Mouse (Mus musculus) lung, embryonic 16.5 days (tissue): ENCODE results near the gene Anapc7. TPM values are rescaled to one million over a fixed set of nuclear protein-coding genes. Genes with fewer than 3 reads are reported as not detected.
"Not testable (repeated sequence)": the region's sequence is repeated elsewhere in the genome, so short reads cannot be mapped to it uniquely, and the experiment has no call there.

ENCODE experiments used
- ATAC-seq: fragments of 200-750 bp; cut with Nextera tagmentation; 2 replicates; pipeline ENCODE4 v1.8.0; 2017; ENCODE audit warnings: low read depth, mild to moderate bottlenecking, moderate library complexity
- H3K27ac ChIP-seq: fragments of 300-500 bp; sonication (generic); 2 replicates; pipeline ENCODE4 v1.5.1; 2014; ENCODE audit warnings: mild to moderate bottlenecking, control low read depth, low read length
- H3K27me3 ChIP-seq: fragments of 300-500 bp; sonication (generic); 2 replicates; pipeline ENCODE4 v1.6.1; 2014; ENCODE audit warnings: low read depth, low read length, mixed read lengths; ENCODE audit not compliant: control insufficient read depth, insufficient read depth
- H3K36me3 ChIP-seq: fragments of 300-500 bp; sonication (generic); 2 replicates; pipeline ENCODE4 v1.6.1; 2014; ENCODE audit warnings: low read length; ENCODE audit not compliant: control insufficient read depth, insufficient read depth
- H3K4me1 ChIP-seq: fragments of 300-500 bp; sonication (generic); replicated peaks from 2 replicates; pipeline ENCODE4 v1.6.1; 2014; ENCODE audit warnings: low read length, mixed read lengths; ENCODE audit not compliant: control insufficient read depth, insufficient read depth
- H3K4me2 ChIP-seq: fragments of 300-500 bp; sonication (generic); 2 replicates; pipeline ENCODE4 v1.6.1; 2014; ENCODE audit warnings: low read depth, low read length, control low read depth
- H3K4me3 ChIP-seq: fragments of 300-500 bp; sonication (generic); 2 replicates; pipeline ENCODE4 v1.5.1; 2014; ENCODE audit warnings: mild to moderate bottlenecking, low read length, control low read depth
- H3K9ac ChIP-seq: fragments of 300-500 bp; sonication (generic); 2 replicates; pipeline ENCODE4 v1.6.1; 2014; ENCODE audit warnings: low read length, control low read depth
- H3K9me3 ChIP-seq: fragments of 300-500 bp; sonication (generic); 2 replicates; pipeline ENCODE4 v1.6.1; 2016; ENCODE audit warnings: low read length; ENCODE audit not compliant: control insufficient read depth
- WGBS: fragments of 180-500 bp; shearing (Covaris S2); extraction: QIAGEN DNeasy Blood & Tissue Kit; methylation state at CpG from one replicate; pipeline ENCODE4 v1.1.7; 2014; 5-methylcytosine and 5-hydroxymethylcytosine counted together
- polyA plus RNA-seq: library from polyadenylated mRNA; unstranded; fragments of >200 nt; fragmentation: Nextera tagmentation; extraction: Ambion mirVana; gene quantifications from 2 replicates; pipeline ENCODE4 v1.2.1, GENCODE M21; 2015

Anapc7 gene
- polyA plus RNA-seq, 1 experiment from 2014 or later: 44.0 TPM

GRCm38 (mm10) chr5:122453188-122453587 lies 31.7 kb downstream of the Anapc7 start:
- WGBS: 73% methylated on average over 6 of the region's 6 CpGs
- Histone ChIP-seq H3K4me1 (no peaks in the 10 kb centered on the region), H3K9ac (no peak overlapping the region), H3K36me3 (peaks cover 38% of the 10 kb centered on the region), H3K27me3 (no peaks in the 10 kb centered on the region), H3K27ac (no peak overlapping the region), H3K4me3 (no peak overlapping the region), H3K9me3 (no peaks in the 10 kb centered on the region), H3K4me2 (no peak overlapping the region)
- no peak for ATAC-seq

GRCm38 (mm10) chr5:122454442-122454841 lies 32.9 kb downstream of the Anapc7 start:
- no peak overlapping the region for H3K27ac ChIP-seq

DNA sequence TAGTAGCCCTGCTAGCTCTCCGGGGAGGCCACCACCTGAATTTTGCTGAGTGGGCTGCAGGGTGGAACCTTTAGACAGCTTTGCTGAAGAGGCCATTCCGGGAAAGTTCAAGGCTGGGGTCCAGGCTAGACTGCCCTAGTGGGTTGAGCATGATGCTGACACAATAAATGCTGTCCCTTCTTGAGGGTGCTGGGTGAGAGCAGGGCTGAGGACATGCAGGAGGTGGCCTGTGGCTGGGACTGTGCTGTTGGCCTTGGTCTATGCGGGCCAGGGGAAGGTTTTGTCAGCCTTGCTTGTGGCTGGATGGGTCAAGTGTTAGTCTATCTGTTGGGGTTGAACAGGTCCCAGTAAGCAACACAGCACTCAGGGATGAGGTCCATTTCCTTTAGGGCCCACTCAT lies 33.4 kb downstream of the Anapc7 start:
- Histone ChIP-seq H3K27ac (no peak overlapping the region), H3K4me1 (no peaks in the 10 kb centered on the region), H3K36me3 (peaks cover 53% of the 10 kb centered on the region), H3K9ac (no peak overlapping the region), H3K9me3 (no peaks in the 10 kb centered on the region), H3K4me3 (no peak overlapping the region), H3K27me3 (no peaks in the 10 kb centered on the region), H3K4me2 (no peak overlapping the region)
- 93% methylated on average over 3 of the region's 3 CpGs for WGBS
- ATAC-seq: no peak

More at GRCm38 (mm10) chr5:122454442-122454841, 32.9 kb downstream of the Anapc7 start:
- Histone ChIP-seq H3K36me3 (peaks cover 50% of the 10 kb centered on the region), H3K27me3 (no peaks in the 10 kb centered on the region), H3K4me3 (no peak overlapping the region), H3K9ac (no peak overlapping the region), H3K9me3 (no peaks in the 10 kb centered on the region), H3K4me1 (no peaks in the 10 kb centered on the region), H3K4me2 (no peak overlapping the region)
- ATAC-seq: no peak
- WGBS: 89% methylated on average over 4 of the region's 4 CpGs

GRCm38 (mm10) chr5:122455584-122455983 lies 34.1 kb downstream of the Anapc7 start:
- WGBS: 84% methylated on average over 3 of the region's 3 CpGs
- H3K27ac ChIP-seq: no peak overlapping the region
- peaks cover 55% of the 10 kb centered on the region for H3K36me3 ChIP-seq
- no peaks in the 10 kb centered on the region for H3K4me1 ChIP-seq
- no peak overlapping the region for H3K4me3 ChIP-seq
- no peak for ATAC-seq
- H3K9me3 ChIP-seq: no peaks in the 10 kb centered on the region
- no peaks in the 10 kb centered on the region for H3K27me3 ChIP-seq
- H3K4me2 ChIP-seq: no peak overlapping the region
- H3K9ac ChIP-seq: no peak overlapping the region

- H3K36me3 ChIP-seq: peaks cover 69% of the 10 kb centered on the region
- not testable (repeated sequence) for H3K9me3 ChIP-seq, H3K4me2 ChIP-seq, H3K4me3 ChIP-seq, H3K27ac ChIP-seq, H3K4me1 ChIP-seq, H3K27me3 ChIP-seq, H3K9ac ChIP-seq, ATAC-seq
- 76% methylated on average over 9 of the region's 9 CpGs for WGBS
These were observed 35.6 kb downstream of the Anapc7 start for GRCm38 (mm10) chr5:122457054-122457453.

GRCm38 (mm10) chr5:122458066-122458465 lies 36.6 kb downstream of the Anapc7 start:
- Histone ChIP-seq H3K9me3 (no peaks in the 10 kb centered on the region), H3K4me2 (no peak overlapping the region), H3K27me3 (no peaks in the 10 kb centered on the region), H3K4me3 (no peak overlapping the region), H3K4me1 (no peaks in the 10 kb centered on the region), H3K27ac (no peak overlapping the region), H3K36me3 (peaks cover 77% of the 10 kb centered on the region), H3K9ac (no peak overlapping the region)
- ATAC-seq: no peak
- 65% methylated on average over 4 of the region's 4 CpGs for WGBS

GRCm38 (mm10) chr5:122459335-122459734 lies 37.8 kb downstream of the Anapc7 start:
- Histone ChIP-seq H3K4me3 (no peak overlapping the region), H3K4me2 (no peak overlapping the region), H3K4me1 (no peaks in the 10 kb centered on the region), H3K9me3 (no peaks in the 10 kb centered on the region), H3K27me3 (no peaks in the 10 kb centered on the region), H3K27ac (no peak overlapping the region), H3K36me3 (peaks cover 75% of the 10 kb centered on the region), H3K9ac (no peak overlapping the region)
- WGBS: 95% methylated on average over 5 of the region's 5 CpGs
- no peak for ATAC-seq

DNA sequence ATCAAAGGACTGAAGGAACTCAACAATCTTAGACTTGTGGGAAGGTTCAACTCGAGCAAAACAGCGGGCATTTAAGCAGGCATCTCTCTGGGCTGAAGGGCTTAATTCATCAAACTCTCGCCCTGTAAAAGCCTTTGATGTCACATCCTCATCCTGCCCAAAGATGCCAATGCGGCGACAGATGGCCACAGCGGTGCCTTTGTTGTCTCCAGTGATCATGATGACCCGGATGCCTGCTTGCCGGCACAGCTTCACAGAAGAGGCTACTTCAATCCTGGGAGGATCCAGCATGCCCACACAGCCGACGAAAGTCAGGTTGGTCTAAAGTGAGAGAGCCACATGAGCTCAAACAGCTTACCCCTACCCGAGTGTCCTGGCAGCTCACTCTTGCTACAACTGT lies 39.2 kb downstream of the Anapc7 start:
- no peaks in the 10 kb centered on the region for H3K4me1 ChIP-seq
- H3K9me3 ChIP-seq: no peaks in the 10 kb centered on the region
- no peak overlapping the region for H3K9ac ChIP-seq
- H3K27ac ChIP-seq: no peak overlapping the region
- ATAC-seq: no peak
- no peak overlapping the region for H3K4me2 ChIP-seq
- H3K36me3 ChIP-seq: peaks cover 74% of the 10 kb centered on the region
- no peak overlapping the region for H3K4me3 ChIP-seq
- H3K27me3 ChIP-seq: no peaks in the 10 kb centered on the region
- WGBS: 73% methylated on average over 11 of the region's 11 CpGs

- no peaks in the 10 kb centered on the region for H3K9me3 ChIP-seq
- H3K36me3 ChIP-seq: peaks cover 77% of the 10 kb centered on the region
- no peaks in the 10 kb centered on the region for H3K27me3 ChIP-seq
- H3K9ac ChIP-seq: no peak overlapping the region
- no peak overlapping the region for H3K4me2 ChIP-seq
- H3K4me1 ChIP-seq: no peaks in the 10 kb centered on the region
- no peak for ATAC-seq
- H3K4me3 ChIP-seq: no peak overlapping the region
- WGBS: 91% methylated on average over 9 of the region's 9 CpGs
- H3K27ac ChIP-seq: no peak overlapping the region
These were observed 39.9 kb downstream of the Anapc7 start for GRCm38 (mm10) chr5:122461431-122461830.

GRCm38 (mm10) chr5:122471658-122472057 lies 50.2 kb downstream of the Anapc7 start:
- Histone ChIP-seq H3K9ac (no peak overlapping the region), H3K4me2 (no peak overlapping the region), H3K4me3 (no peak overlapping the region), H3K27me3 (no peaks in the 10 kb centered on the region), H3K27ac (no peak overlapping the region), H3K36me3 (peaks cover 53% of the 10 kb centered on the region), H3K9me3 (no peaks in the 10 kb centered on the region), H3K4me1 (no peaks in the 10 kb centered on the region)
- WGBS: 65% methylated on average over 5 of the region's 5 CpGs
- ATAC-seq: no peak
